Mouse (Mus musculus): ENCODE data around the gene Prkrip1. TPM values are rescaled to one million over a fixed set of nuclear protein-coding genes. Genes with fewer than 3 reads are reported as not detected.

Gene Prkrip1
- polyA plus RNA-seq, 1 experiment from 2014 or later: 61.7 TPM

DNA sequence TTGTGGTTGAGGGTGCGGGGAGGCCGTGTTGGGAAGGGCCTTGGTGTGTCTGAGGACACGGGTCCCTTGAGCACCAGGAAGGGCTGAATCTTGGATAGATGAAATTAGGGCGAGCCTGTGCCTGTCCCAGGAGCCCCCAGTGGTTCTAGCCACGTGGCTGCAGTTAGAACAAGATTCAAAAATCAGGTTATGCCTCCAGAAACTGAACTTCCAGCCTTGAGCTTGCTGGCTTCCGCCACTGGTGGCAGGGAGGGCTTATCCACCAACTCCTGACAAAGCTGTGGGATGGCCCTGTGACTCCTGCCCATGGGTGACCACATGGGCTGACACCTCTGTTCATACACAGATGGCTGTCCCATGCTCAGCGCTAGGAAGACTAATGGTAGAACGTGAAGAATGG lies 51.1 kb downstream of the Prkrip1 start:
- Histone ChIP-seq H3K9ac (no peak overlapping the region), H3K9me3 (ENCODE audit: control insufficient read depth, low read length) (no peaks in the 10 kb centered on the region), H3K4me1 (replicated peaks; ENCODE audit: control insufficient read depth, insufficient read depth, low read length) (no peaks in the 10 kb centered on the region), H3K27ac (no peak overlapping the region), H3K27me3 (ENCODE audit: control insufficient read depth, insufficient read depth, low read length) (no peaks in the 10 kb centered on the region), H3K36me3 (replicated peaks; ENCODE audit: control insufficient read depth, insufficient read depth) (no peaks in the 10 kb centered on the region), H3K4me2 (replicated peaks) (no peak overlapping the region), H3K4me3 (replicated peaks; ENCODE audit: low read length) (no peak overlapping the region)
- no peak for ATAC-seq (ENCODE audit: low FRiP score)
- DNase-seq (ENCODE audit: low spot score): no peak
- WGBS: 74% methylated on average over 8 of the region's 8 CpGs

DNA sequence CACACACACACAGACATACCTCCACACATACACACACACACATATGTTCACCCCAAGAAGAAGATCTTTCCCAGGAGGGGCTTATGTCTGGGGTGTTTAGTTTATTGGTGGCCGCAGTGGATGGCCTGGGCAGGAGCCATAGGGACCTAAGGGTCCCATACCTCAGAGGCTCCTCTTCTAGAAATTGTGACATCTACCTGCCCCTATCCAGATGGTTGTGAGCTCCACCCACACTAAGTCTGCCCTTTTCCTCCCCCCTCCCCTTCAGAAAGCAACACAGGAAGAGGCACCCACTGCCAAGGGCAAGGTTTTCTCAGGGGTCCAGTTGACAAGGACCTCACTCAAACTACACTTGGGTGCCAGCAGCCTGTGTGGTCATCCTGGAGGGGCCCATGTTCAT lies 51.8 kb downstream of the Prkrip1 start:
- 92% methylated on average over 1 of the region's 1 CpGs for WGBS

DNA sequence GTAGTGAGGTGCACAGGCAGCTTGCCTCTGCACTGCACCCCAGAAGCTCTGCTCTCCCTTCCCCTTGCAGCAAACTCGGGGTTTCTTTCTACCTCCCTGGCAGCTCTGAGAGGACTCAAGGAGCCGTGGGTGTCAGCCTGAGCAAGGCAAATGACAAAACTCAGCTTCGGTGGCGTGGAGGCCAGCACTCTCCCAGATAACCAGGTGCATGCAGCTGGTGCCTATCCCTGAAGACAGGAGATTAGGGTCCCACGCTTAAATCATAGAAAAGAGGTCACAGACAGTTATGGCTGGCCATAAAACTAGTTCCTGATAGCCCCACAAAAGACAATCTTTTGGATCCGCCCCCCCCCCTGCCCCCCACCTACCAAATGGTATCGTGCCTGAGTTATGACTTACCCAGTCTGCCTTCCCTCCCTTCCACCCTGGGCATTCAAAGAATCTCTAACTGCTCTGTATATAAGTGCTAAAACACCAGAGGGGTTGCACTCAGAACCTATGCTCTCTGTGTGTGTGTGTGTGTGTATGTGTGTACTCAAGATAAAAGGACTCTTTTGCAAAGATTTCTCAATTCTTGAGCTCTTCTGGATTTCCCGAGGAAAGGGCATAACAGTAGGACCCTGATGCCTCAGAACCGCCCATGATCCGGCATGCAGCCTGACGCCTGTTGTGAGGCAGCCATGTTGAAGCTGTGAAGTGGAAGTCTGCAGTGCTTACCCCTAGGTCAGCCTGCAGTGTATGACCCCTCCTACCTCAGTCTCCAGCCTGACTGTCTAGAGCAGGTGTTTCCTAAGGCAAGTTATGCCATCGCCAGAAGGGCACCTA lies 53.9 kb downstream of the Prkrip1 start:
- Histone ChIP-seq H3K4me1 (replicated peaks; ENCODE audit: control insufficient read depth, insufficient read depth, low read length) (no peaks in the 10 kb centered on the region), H3K9ac (no peak overlapping the region), H3K9me3 (ENCODE audit: control insufficient read depth, low read length) (no peaks in the 10 kb centered on the region), H3K4me2 (replicated peaks) (no peak overlapping the region), H3K27ac (no peak overlapping the region), H3K27me3 (ENCODE audit: control insufficient read depth, insufficient read depth, low read length) (no peaks in the 10 kb centered on the region), H3K4me3 (replicated peaks; ENCODE audit: low read length) (no peak overlapping the region), H3K36me3 (replicated peaks; ENCODE audit: control insufficient read depth, insufficient read depth) (peaks cover 28% of the 10 kb centered on the region)
- DNase-seq (ENCODE audit: low spot score) (no peak), ATAC-seq (ENCODE audit: low FRiP score) (no peak)
- WGBS: 83% methylated on average over 12 of the region's 12 CpGs

More for the DNA sequence above, 51.8 kb downstream of the Prkrip1 start:
- no peaks in the 10 kb centered on the region for H3K9me3 ChIP-seq (ENCODE audit: control insufficient read depth, low read length)
- no peak overlapping the region for H3K4me3 ChIP-seq (replicated peaks; ENCODE audit: low read length)
- no peak overlapping the region for H3K4me2 ChIP-seq (replicated peaks)
- peaks cover 7% of the 10 kb centered on the region; the same call in 1 of the 2 replicates for H3K36me3 ChIP-seq (replicated peaks; ENCODE audit: control insufficient read depth, insufficient read depth)
- H3K4me1 ChIP-seq (replicated peaks; ENCODE audit: control insufficient read depth, insufficient read depth, low read length): no peaks in the 10 kb centered on the region
- no peak for ATAC-seq (ENCODE audit: low FRiP score)
- no peak overlapping the region for H3K27ac ChIP-seq
- no peaks in the 10 kb centered on the region for H3K27me3 ChIP-seq (ENCODE audit: control insufficient read depth, insufficient read depth, low read length)
- no peak for DNase-seq (ENCODE audit: low spot score)
- no peak overlapping the region for H3K9ac ChIP-seq

DNA sequence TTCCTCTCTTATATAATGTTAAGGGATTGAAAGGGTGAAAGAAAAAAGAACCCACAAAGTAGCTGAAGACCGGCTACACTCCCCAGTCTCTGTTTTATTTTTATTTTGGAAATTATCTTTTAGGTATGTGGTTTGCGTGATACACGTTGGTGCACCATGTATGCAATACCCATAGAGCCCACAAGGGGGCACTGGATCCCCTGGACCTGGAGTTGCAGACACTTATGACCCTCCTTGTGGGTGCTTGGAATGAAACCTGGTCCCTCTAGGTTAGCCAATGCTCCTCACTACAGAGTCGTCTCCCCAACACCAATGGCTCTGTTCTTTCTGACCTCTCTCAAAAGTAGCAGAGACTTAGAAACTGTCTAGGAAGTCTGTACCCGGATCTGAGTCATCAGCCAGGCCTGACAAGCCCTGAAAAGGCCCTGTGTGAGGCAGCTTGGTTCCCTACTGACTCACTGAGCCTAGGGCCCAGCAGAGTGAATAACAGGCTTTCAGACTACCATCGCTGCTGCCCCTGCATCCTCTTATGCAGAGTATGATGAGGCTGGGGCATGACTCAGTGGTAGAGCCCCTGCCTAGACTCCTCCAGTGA lies 55.5 kb downstream of the Prkrip1 start:
- no peaks in the 10 kb centered on the region for H3K9me3 ChIP-seq (ENCODE audit: control insufficient read depth, low read length)
- WGBS: 88% methylated on average over 6 of the region's 6 CpGs
- H3K4me3 ChIP-seq (replicated peaks; ENCODE audit: low read length): no peak overlapping the region
- H3K27me3 ChIP-seq (ENCODE audit: control insufficient read depth, insufficient read depth, low read length): no peaks in the 10 kb centered on the region
- DNase-seq (ENCODE audit: low spot score) (no peak), ATAC-seq (ENCODE audit: low FRiP score) (no peak)
- H3K36me3 ChIP-seq (replicated peaks; ENCODE audit: control insufficient read depth, insufficient read depth): peaks cover 34% of the 10 kb centered on the region
- no peak overlapping the region for H3K27ac ChIP-seq
- H3K4me2 ChIP-seq (replicated peaks): no peak overlapping the region
- H3K9ac ChIP-seq: no peak overlapping the region
- H3K4me1 ChIP-seq (replicated peaks; ENCODE audit: control insufficient read depth, insufficient read depth, low read length): no peaks in the 10 kb centered on the region

DNA sequence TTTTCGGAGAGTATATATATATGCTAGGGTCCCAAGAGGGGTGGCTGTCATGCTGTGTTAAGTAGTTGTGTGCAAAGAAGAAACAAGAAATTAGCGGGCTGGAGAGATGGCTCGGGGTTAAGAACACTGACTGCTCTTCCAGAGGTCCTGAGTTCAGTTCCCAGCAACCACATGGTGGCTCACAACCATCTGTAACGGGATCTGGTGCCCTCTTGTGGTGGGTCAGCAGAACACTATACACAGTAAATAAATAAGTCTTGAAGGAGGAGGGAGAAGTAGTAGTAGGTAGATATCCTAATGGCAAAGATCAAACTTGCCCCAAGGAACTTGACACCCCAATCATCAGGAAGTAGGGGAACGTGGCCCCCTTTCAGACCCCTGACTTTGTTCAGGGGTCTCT lies 56.0 kb downstream of the Prkrip1 start:
- Histone ChIP-seq H3K4me3 (replicated peaks; ENCODE audit: low read length) (no peak overlapping the region), H3K9ac (no peak overlapping the region), H3K27ac (no peak overlapping the region), H3K4me1 (replicated peaks; ENCODE audit: control insufficient read depth, insufficient read depth, low read length) (no peaks in the 10 kb centered on the region), H3K9me3 (ENCODE audit: control insufficient read depth, low read length) (no peaks in the 10 kb centered on the region), H3K4me2 (replicated peaks) (no peak overlapping the region), H3K27me3 (ENCODE audit: control insufficient read depth, insufficient read depth, low read length) (no peaks in the 10 kb centered on the region), H3K36me3 (replicated peaks; ENCODE audit: control insufficient read depth, insufficient read depth) (peaks cover 34% of the 10 kb centered on the region)
- no peak for ATAC-seq (ENCODE audit: low FRiP score)
- DNase-seq (ENCODE audit: low spot score): no peak
- 90% methylated on average over 5 of the region's 5 CpGs for WGBS

DNA sequence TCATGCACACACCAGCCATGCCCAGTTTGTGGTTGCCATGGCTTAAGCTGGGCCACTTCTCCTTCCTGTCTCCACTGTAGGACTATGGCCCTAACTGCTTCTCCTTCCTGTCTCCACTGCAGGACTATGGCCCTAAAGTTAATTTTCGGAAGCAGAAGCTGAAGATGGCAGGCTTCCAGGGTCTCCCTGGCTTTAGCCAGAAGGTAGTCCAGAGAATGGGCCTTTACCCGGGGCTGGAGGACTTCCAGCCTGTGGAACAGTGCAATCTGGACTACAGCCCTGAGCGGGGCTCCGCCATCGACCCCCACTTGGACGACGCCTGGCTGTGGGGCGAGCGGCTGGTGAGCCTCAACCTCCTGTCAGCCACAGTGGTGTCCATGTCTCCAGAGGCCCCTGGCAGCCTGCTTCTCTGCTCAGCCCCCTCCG lies 58.7 kb downstream of the Prkrip1 start:
- ATAC-seq (ENCODE audit: low FRiP score): no peak
- Histone ChIP-seq H3K4me3 (replicated peaks; ENCODE audit: low read length) (no peak overlapping the region), H3K9me3 (ENCODE audit: control insufficient read depth, low read length) (no peaks in the 10 kb centered on the region), H3K4me1 (replicated peaks; ENCODE audit: control insufficient read depth, insufficient read depth, low read length) (peaks cover 14% of the 10 kb centered on the region), H3K27me3 (ENCODE audit: control insufficient read depth, insufficient read depth, low read length) (no peaks in the 10 kb centered on the region), H3K36me3 (replicated peaks; ENCODE audit: control insufficient read depth, insufficient read depth) (peaks cover 34% of the 10 kb centered on the region), H3K4me2 (replicated peaks) (no peak overlapping the region), H3K27ac (no peak overlapping the region), H3K9ac (no peak overlapping the region)
- WGBS: 94% methylated on average over 10 of the region's 10 CpGs
- DNase-seq (ENCODE audit: low spot score): no peak

DNA sequence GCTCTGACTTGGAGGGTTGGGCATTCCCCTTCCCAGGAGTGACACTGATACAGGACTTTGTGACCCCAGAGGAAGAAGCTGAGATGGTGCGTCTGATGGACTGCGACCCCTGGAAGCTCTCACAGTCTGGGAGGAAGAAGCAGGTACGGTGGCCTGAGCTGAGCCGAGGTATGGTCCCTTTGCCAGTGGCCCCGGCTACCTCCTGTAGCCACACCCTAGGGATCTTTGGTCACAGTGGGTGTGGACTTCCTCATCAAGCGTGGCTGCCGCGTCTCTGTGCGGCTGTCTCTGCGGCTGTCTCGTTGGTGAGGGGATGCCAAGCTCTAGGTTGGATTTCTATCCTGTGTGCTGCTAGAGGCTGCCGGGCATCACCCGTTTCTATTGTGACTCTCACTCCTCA lies 59.4 kb downstream of the Prkrip1 start:
- H3K4me1 ChIP-seq (replicated peaks; ENCODE audit: control insufficient read depth, insufficient read depth, low read length): peaks cover 16% of the 10 kb centered on the region
- no peak for DNase-seq (ENCODE audit: low spot score)
- 93% methylated on average over 13 of the region's 13 CpGs for WGBS

DNA sequence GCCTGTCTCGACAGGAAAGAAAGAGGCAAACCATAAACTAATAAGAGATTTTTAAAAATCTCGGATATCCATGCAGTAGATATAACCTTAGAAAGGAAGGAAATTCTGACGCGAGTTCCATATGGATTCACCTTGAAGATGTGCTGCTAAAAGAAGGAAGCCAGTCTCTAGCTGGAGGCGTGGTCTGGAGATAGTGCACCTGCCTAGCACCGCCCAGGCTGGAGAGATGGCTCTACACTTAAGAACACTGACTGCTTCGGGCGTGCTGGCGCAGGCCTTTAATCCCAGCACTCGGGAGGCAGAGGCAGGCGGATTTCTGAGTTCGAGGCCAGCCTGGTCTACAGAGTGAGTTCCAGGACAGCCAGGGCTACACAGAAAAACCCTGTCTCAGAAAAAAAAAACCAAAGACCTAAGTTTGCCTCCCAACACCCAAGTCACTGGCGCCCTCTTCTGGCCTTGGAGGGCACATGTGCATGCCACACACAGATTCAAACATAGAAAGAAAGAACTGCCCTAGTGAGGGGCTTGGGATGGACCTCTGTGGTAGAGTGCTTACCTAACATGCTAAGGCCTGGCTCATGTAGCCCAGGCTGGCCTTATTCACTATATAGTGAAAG lies 61.0 kb downstream of the Prkrip1 start:
- H3K27me3 ChIP-seq (ENCODE audit: control insufficient read depth, insufficient read depth, low read length): no peaks in the 10 kb centered on the region
- H3K36me3 ChIP-seq (replicated peaks; ENCODE audit: control insufficient read depth, insufficient read depth): peaks cover 46% of the 10 kb centered on the region
- 75% methylated on average over 13 of the region's 13 CpGs for WGBS

More for the DNA sequence above, 59.4 kb downstream of the Prkrip1 start:
- no peak overlapping the region for H3K4me2 ChIP-seq (replicated peaks)
- no peaks in the 10 kb centered on the region for H3K9me3 ChIP-seq (ENCODE audit: control insufficient read depth, low read length)
- H3K27me3 ChIP-seq (ENCODE audit: control insufficient read depth, insufficient read depth, low read length): no peaks in the 10 kb centered on the region
- H3K36me3 ChIP-seq (replicated peaks; ENCODE audit: control insufficient read depth, insufficient read depth): peaks cover 34% of the 10 kb centered on the region
- H3K27ac ChIP-seq: no peak overlapping the region
- no peak for ATAC-seq (ENCODE audit: low FRiP score)
- no peak overlapping the region for H3K4me3 ChIP-seq (replicated peaks; ENCODE audit: low read length)
- no peak overlapping the region for H3K9ac ChIP-seq

DNA sequence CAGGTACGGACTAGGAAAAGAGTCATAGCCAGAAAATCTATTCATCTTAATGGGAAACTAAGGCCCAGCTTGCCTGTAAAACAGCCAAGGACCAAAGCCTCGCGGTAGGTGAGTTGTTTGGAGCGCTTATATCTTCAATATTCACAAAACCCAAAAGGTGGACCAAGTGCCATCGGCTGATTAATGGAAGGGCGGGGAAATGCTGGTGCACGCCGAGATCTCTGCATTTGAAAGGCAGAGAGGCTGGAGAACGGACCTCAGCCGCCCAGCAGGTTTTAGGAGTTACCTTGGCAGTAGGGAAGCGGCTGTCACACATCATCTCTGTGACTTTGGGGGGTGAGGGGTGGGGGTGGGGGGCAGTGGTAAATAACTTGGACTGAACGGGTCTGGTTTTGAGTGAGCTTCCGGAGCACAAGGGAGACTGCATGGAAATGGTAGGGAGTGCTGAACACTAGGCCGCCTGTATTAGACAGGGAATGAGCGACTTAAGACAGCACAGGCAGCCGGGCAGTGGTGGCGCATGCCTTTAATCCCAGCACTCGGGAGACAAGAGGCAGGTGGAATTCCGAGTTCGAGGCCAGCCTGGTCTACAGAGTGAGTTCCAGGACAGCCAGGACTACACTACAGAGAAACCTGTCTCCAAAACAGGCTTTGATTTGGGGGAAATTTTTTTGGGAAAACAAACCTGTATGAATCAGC lies 62.3 kb downstream of the Prkrip1 start:
- ATAC-seq (ENCODE audit: low FRiP score) (no peak), DNase-seq (ENCODE audit: low spot score) (no peak)
- WGBS: 8% methylated on average over 20 of the region's 20 CpGs
- Histone ChIP-seq H3K4me2 (replicated peaks) (peak overlapping the region; percentile 80), H3K9ac (peak overlapping the region; percentile 64), H3K4me1 (replicated peaks; ENCODE audit: control insufficient read depth, insufficient read depth, low read length) (peaks cover 16% of the 10 kb centered on the region), H3K36me3 (replicated peaks; ENCODE audit: control insufficient read depth, insufficient read depth) (peaks cover 47% of the 10 kb centered on the region), H3K27me3 (ENCODE audit: control insufficient read depth, insufficient read depth, low read length) (no peaks in the 10 kb centered on the region), H3K27ac (no peak overlapping the region), H3K4me3 (replicated peaks; ENCODE audit: low read length) (peak overlapping the region; percentile 78), H3K9me3 (ENCODE audit: control insufficient read depth, low read length) (no peaks in the 10 kb centered on the region)

More for the DNA sequence above, 61.0 kb downstream of the Prkrip1 start:
- Histone ChIP-seq H3K4me1 (replicated peaks; ENCODE audit: control insufficient read depth, insufficient read depth, low read length) (peaks cover 16% of the 10 kb centered on the region), H3K4me2 (replicated peaks) (no peak overlapping the region), H3K9ac (no peak overlapping the region), H3K4me3 (replicated peaks; ENCODE audit: low read length) (no peak overlapping the region), H3K27ac (no peak overlapping the region), H3K9me3 (ENCODE audit: control insufficient read depth, low read length) (no peaks in the 10 kb centered on the region)
- DNase-seq (ENCODE audit: low spot score) (peak; percentile 47), ATAC-seq (ENCODE audit: low FRiP score) (no peak)

Data from hindbrain, embryonic 14.5 days (tissue).